Mouse (Mus musculus) myocyte (in vitro differentiated cells): ENCODE results near the gene Ccr2.

Experiments used
- CEBPB ChIP-seq: IDR thresholded peaks from 2 replicates; pipeline ENCODE4 v1.6.1; 2011; ENCODE audit warnings: mild to moderate bottlenecking, moderate library complexity; ENCODE audit not compliant: poor library complexity, insufficient read depth, severe bottlenecking
- POLR2A ChIP-seq: IDR thresholded peaks from one replicate; pipeline ENCODE4 v1.6.1; 2011; ENCODE audit warnings: low read depth, mild to moderate bottlenecking, control low read depth, moderate library complexity; ENCODE audit not compliant: insufficient read length

- TF ChIP-seq POLR2A (no peak), CEBPB (no peak)
These were observed 26.6 kb downstream of the Ccr2 start for GRCm38 (mm10) chr9:124128379-124128778.
